Mouse (Mus musculus) stomach, postnatal 0 days (tissue): ENCODE measurements around the gene Col9a3. TPM values are rescaled to one million over a fixed set of nuclear protein-coding genes. Genes with fewer than 3 reads are reported as not detected.

Experiments used
- ATAC-seq: fragments of 200-750 bp; cut with Nextera tagmentation; 2 replicates; pipeline ENCODE4 v1.8.0; 2017; ENCODE audit not compliant: low FRiP score, low TSS enrichment
- DNase-seq: peaks from one replicate; pipeline ENCODE4 v3.0.0-alpha.2; 2016; ENCODE audit warnings: low spot score
- H3K27ac ChIP-seq: fragments of 300-500 bp; sonication (generic); replicated peaks from 2 replicates; pipeline ENCODE4 v1.5.1; 2014; ENCODE audit warnings: mild to moderate bottlenecking, control low read depth
- H3K27me3 ChIP-seq: fragments of 300-500 bp; sonication (generic); 2 replicates; pipeline ENCODE4 v1.6.1; 2014; ENCODE audit warnings: low read length; ENCODE audit not compliant: control insufficient read depth, insufficient read depth
- H3K36me3 ChIP-seq: fragments of 300-500 bp; sonication (generic); 2 replicates; pipeline ENCODE4 v1.6.1; 2014; ENCODE audit warnings: low read length, mixed read lengths; ENCODE audit not compliant: control insufficient read depth, insufficient read depth
- H3K4me1 ChIP-seq: fragments of 300-500 bp; sonication (generic); replicated peaks from 2 replicates; pipeline ENCODE4 v1.6.1; 2014; ENCODE audit warnings: antibody characterized with exemption; ENCODE audit not compliant: control insufficient read depth, insufficient read depth
- H3K4me2 ChIP-seq: fragments of 300-500 bp; sonication (generic); replicated peaks from 2 replicates; pipeline ENCODE4 v1.6.1; 2014; ENCODE audit warnings: low read depth, mild to moderate bottlenecking, control low read depth, moderate library complexity
- H3K4me3 ChIP-seq: fragments of 300-500 bp; sonication (generic); 2 replicates; pipeline ENCODE4 v1.5.1; 2014; ENCODE audit warnings: low read depth, low read length, control low read depth
- H3K9ac ChIP-seq: fragments of 300-500 bp; sonication (generic); 2 replicates; pipeline ENCODE4 v1.6.1; 2014; ENCODE audit warnings: mild to moderate bottlenecking, low read length, control low read depth, mixed read lengths
- H3K9me3 ChIP-seq: fragments of 300-500 bp; sonication (generic); 2 replicates; pipeline ENCODE4 v1.6.1; 2016; ENCODE audit warnings: low read length; ENCODE audit not compliant: control insufficient read depth
- CTCF ChIP-seq: IDR thresholded peaks from 2 replicates; pipeline ENCODE4 v1.5.1; 2016; ENCODE audit warnings: antibody characterized with exemption, low read depth, mild to moderate bottlenecking, moderate library complexity
- EP300 ChIP-seq: optimal IDR thresholded peaks from 2 replicates; pipeline ENCODE3; 2016; ENCODE audit warnings: antibody characterized with exemption
- WGBS: fragments of 180-500 bp; shearing (Covaris S2); extraction: QIAGEN DNeasy Blood & Tissue Kit; methylation state at CpG from one replicate; pipeline ENCODE4 v1.1.7; 2014; 5-methylcytosine and 5-hydroxymethylcytosine counted together
- polyA plus RNA-seq: library from polyadenylated mRNA; unstranded; fragments of >200 nt; fragmentation: Nextera tagmentation; extraction: Ambion mirVana; gene quantifications from 2 replicates; pipeline ENCODE4 v1.2.1, GENCODE M21; 2015

Col9a3 gene
- polyA plus RNA-seq, 1 experiment from 2014 or later, result 1.6 TPM

- no peak within 1 kb of the TSS for H3K4me2 ChIP-seq
- peaks cover 5% of the 10 kb centered on the region; the same call in 1 of the 2 replicates for H3K4me1 ChIP-seq
- H3K27ac ChIP-seq, result peak within 1 kb of the TSS; percentile 30; the same call in 1 of the 2 replicates
- TF ChIP-seq EP300, result no peak
- TF ChIP-seq CTCF, result no peak
- H3K4me3 ChIP-seq, result no peak within 1 kb of the TSS
- no peaks in the 10 kb centered on the region for H3K9me3 ChIP-seq
- ATAC-seq (peak; percentile 25), DNase-seq (peak; percentile 38)
- WGBS, result 42% methylated on average over 3 of the region's 3 CpGs
- peaks cover 3% of the 10 kb centered on the region; the same call in 1 of the 2 replicates for H3K36me3 ChIP-seq
- 0 out of 2 replicates have a peak within 1 kb of the TSS, but pooled peaks have one; percentile 18 for H3K9ac ChIP-seq
- no peaks in the 10 kb centered on the region for H3K27me3 ChIP-seq
These were observed 16.6 kb upstream of the Col9a3 start, which contains the start of gene Mrgbp for GRCm38 (mm10) chr2:180581002-180581401. TSS of gene Mrgbp (plus strand) at chr2:180581304.

- H3K27me3 ChIP-seq, result no peaks in the 10 kb centered on the region
- peak; percentile 97 for DNase-seq
- peak overlapping the region; percentile 84 for H3K9ac ChIP-seq
- H3K9me3 ChIP-seq, result no peaks in the 10 kb centered on the region
- TF ChIP-seq EP300, result no peak
- peak; percentile 98 for TF ChIP-seq CTCF
- peak overlapping the region; percentile 63 for H3K4me3 ChIP-seq
- H3K4me1 ChIP-seq, result peaks cover 5% of the 10 kb centered on the region; the same call in 1 of the 2 replicates
- H3K27ac ChIP-seq, result peak overlapping the region; percentile 81
- peak; percentile 90 for ATAC-seq
- H3K36me3 ChIP-seq, result peaks cover 3% of the 10 kb centered on the region; the same call in 1 of the 2 replicates
- under 1% methylated on average over 57 of the region's 57 CpGs for WGBS
- H3K4me2 ChIP-seq, result peak overlapping the region; percentile 81
These were observed 15.0 kb upstream of the Col9a3 start for GRCm38 (mm10) chr2:180582481-180583153.

GRCm38 (mm10) chr2:180583154-180583507 lies 14.5 kb upstream of the Col9a3 start:
- Histone ChIP-seq H3K27me3 (no peaks in the 10 kb centered on the region), H3K27ac (no peak overlapping the region), H3K9me3 (no peaks in the 10 kb centered on the region), H3K9ac (peak overlapping the region; percentile 84), H3K4me2 (peak overlapping the region; percentile 81), H3K4me3 (peak overlapping the region; percentile 63), H3K36me3 (peaks cover 3% of the 10 kb centered on the region; the same call in 1 of the 2 replicates), H3K4me1 (peaks cover 5% of the 10 kb centered on the region; the same call in 1 of the 2 replicates)
- ATAC-seq (no peak), DNase-seq (no peak)
- TF ChIP-seq CTCF, result no peak
- TF ChIP-seq EP300, result no peak
- 10% methylated on average over 7 of the region's 7 CpGs for WGBS

- H3K4me1 ChIP-seq, result peaks cover 4% of the 10 kb centered on the region; the same call in 1 of the 2 replicates
- ATAC-seq (peak; percentile 19), DNase-seq (no peak)
- peaks cover 13% of the 10 kb centered on the region; the same call in 1 of the 2 replicates for H3K36me3 ChIP-seq
- no peaks in the 10 kb centered on the region for H3K9me3 ChIP-seq
- peak overlapping the region; percentile 87 for H3K9ac ChIP-seq
- no peaks in the 10 kb centered on the region for H3K27me3 ChIP-seq
- TF ChIP-seq EP300, result no peak
- TF ChIP-seq CTCF, result peak; percentile 58
- H3K4me3 ChIP-seq, result peak overlapping the region; percentile 94
- H3K27ac ChIP-seq, result peak overlapping the region; percentile 92
- peak overlapping the region; percentile 88 for H3K4me2 ChIP-seq
- 47% methylated on average over 6 of the region's 6 CpGs for WGBS
These were observed 8.9 kb upstream of the Col9a3 start for GRCm38 (mm10) chr2:180588736-180589122.

GRCm38 (mm10) chr2:180589123-180589831 lies 8.3 kb upstream of the Col9a3 start, which contains the start of gene Ogfr:
TSS of gene Ogfr (plus strand) at chr2:180589245.
- no peaks in the 10 kb centered on the region for H3K9me3 ChIP-seq
- ATAC-seq (peak; percentile 88), DNase-seq (peak; percentile 84)
- TF ChIP-seq CTCF (peak; percentile 49), EP300 (no peak)
- peak within 1 kb of the TSS; percentile 92 for H3K27ac ChIP-seq
- H3K9ac ChIP-seq, result peak within 1 kb of the TSS; percentile 87
- H3K27me3 ChIP-seq, result no peaks in the 10 kb centered on the region
- peak within 1 kb of the TSS; percentile 94 for H3K4me3 ChIP-seq
- peaks cover 17% of the 10 kb centered on the region for H3K36me3 ChIP-seq
- under 1% methylated on average over 53 of the region's 67 CpGs for WGBS
- H3K4me1 ChIP-seq, result peaks cover 4% of the 10 kb centered on the region; the same call in 1 of the 2 replicates
- peak within 1 kb of the TSS; percentile 88 for H3K4me2 ChIP-seq
